Mouse (Mus musculus) midbrain, embryonic 10.5 days (tissue): ENCODE measurements around the gene Gm10271. TPM values are rescaled to one million over a fixed set of nuclear protein-coding genes. Genes with fewer than 3 reads are reported as not detected.

Source experiments
- DNase-seq: peaks from one replicate; pipeline ENCODE4 v3.0.0-alpha.2; 2017; ENCODE audit warnings: low spot score
- H3K27ac ChIP-seq: fragments of 300-500 bp; sonication (generic); replicated peaks from 2 replicates; pipeline ENCODE4 v1.5.1; 2016; ENCODE audit warnings: mild to moderate bottlenecking
- H3K27me3 ChIP-seq: fragments of 300-500 bp; sonication (generic); 2 replicates; pipeline ENCODE4 v1.6.1; 2016; ENCODE audit warnings: low read depth, mild to moderate bottlenecking; ENCODE audit not compliant: poor library complexity, severe bottlenecking
- H3K36me3 ChIP-seq: fragments of 300-500 bp; sonication (generic); 2 replicates; pipeline ENCODE4 v1.6.1; 2016; ENCODE audit warnings: mild to moderate bottlenecking, moderate library complexity
- H3K4me1 ChIP-seq: fragments of 300-500 bp; sonication (generic); 2 replicates; pipeline ENCODE4 v1.6.1; 2016
- H3K4me3 ChIP-seq: fragments of 300-500 bp; sonication (generic); 2 replicates; pipeline ENCODE4 v1.5.1; 2016; ENCODE audit warnings: mild to moderate bottlenecking, moderate library complexity
- H3K9me3 ChIP-seq: fragments of 300-500 bp; sonication (generic); replicated peaks from 2 replicates; pipeline ENCODE4 v1.6.1; 2016; ENCODE audit warnings: mild to moderate bottlenecking
- WGBS: fragments of 180-500 bp; shearing (Covaris S2); methylation state at CpG from one replicate; pipeline ENCODE4 v1.1.7; 2016; 5-methylcytosine and 5-hydroxymethylcytosine counted together
- polyA plus RNA-seq: library from polyadenylated mRNA; unstranded; fragments of >200 nt; fragmentation: Nextera tagmentation; extraction: Ambion mirVana; gene quantifications from 2 replicates; pipeline ENCODE4 v1.2.1, GENCODE M21; 2016

The Gm10271 gene
- polyA plus RNA-seq, 1 experiment from 2014 or later: not detected

- H3K4me3 ChIP-seq: no peak overlapping the region
- no peak for DNase-seq
- no peaks in the 10 kb centered on the region for H3K9me3 ChIP-seq
- WGBS: 95% methylated on average over 15 of the region's 15 CpGs
- H3K27ac ChIP-seq: no peak overlapping the region
- peaks cover 87% of the 10 kb centered on the region for H3K36me3 ChIP-seq
- no peaks in the 10 kb centered on the region for H3K4me1 ChIP-seq
- H3K27me3 ChIP-seq: no peaks in the 10 kb centered on the region
Measured at GRCm38 (mm10) chr10:116921416-116921815, 51.0 kb downstream of the Gm10271 start.

GRCm38 (mm10) chr10:116920641-116921040, 51.8 kb downstream of the Gm10271 start:
- Histone ChIP-seq H3K4me3 (no peak overlapping the region), H3K9me3 (no peaks in the 10 kb centered on the region), H3K27ac (no peak overlapping the region), H3K4me1 (no peaks in the 10 kb centered on the region), H3K36me3 (peaks cover 86% of the 10 kb centered on the region), H3K27me3 (no peaks in the 10 kb centered on the region)
- 94% methylated on average over 8 of the region's 8 CpGs for WGBS
- DNase-seq: no peak

- Histone ChIP-seq H3K4me3 (no peak overlapping the region), H3K36me3 (peaks cover 85% of the 10 kb centered on the region), H3K9me3 (no peaks in the 10 kb centered on the region), H3K27ac (no peak overlapping the region), H3K4me1 (no peaks in the 10 kb centered on the region), H3K27me3 (no peaks in the 10 kb centered on the region)
- WGBS: 91% methylated on average over 25 of the region's 25 CpGs
- DNase-seq: no peak
Measured at GRCm38 (mm10) chr10:116919368-116920317, 52.8 kb downstream of the Gm10271 start.

- no peak overlapping the region for H3K4me3 ChIP-seq
- H3K36me3 ChIP-seq: peaks cover 89% of the 10 kb centered on the region
- no peaks in the 10 kb centered on the region for H3K4me1 ChIP-seq
- no peak for DNase-seq
- H3K9me3 ChIP-seq: no peaks in the 10 kb centered on the region
- no peaks in the 10 kb centered on the region for H3K27me3 ChIP-seq
- no peak overlapping the region for H3K27ac ChIP-seq
- WGBS: 84% methylated on average over 8 of the region's 8 CpGs
Measured at GRCm38 (mm10) chr10:116916581-116916980, 55.8 kb downstream of the Gm10271 start.

GRCm38 (mm10) chr10:116915286-116915685, 57.1 kb downstream of the Gm10271 start:
- no peak for DNase-seq
- Histone ChIP-seq H3K27me3 (no peaks in the 10 kb centered on the region), H3K9me3 (no peaks in the 10 kb centered on the region), H3K36me3 (peaks cover 94% of the 10 kb centered on the region), H3K4me3 (no peak overlapping the region), H3K4me1 (no peaks in the 10 kb centered on the region), H3K27ac (no peak overlapping the region)
- WGBS: 95% methylated on average over 8 of the region's 8 CpGs

GRCm38 (mm10) chr10:116914586-116914985, 57.8 kb downstream of the Gm10271 start:
- H3K9me3 ChIP-seq: no peaks in the 10 kb centered on the region
- H3K27ac ChIP-seq: no peak overlapping the region
- no peak for DNase-seq
- H3K4me3 ChIP-seq: no peak overlapping the region
- H3K36me3 ChIP-seq: peaks cover 95% of the 10 kb centered on the region
- WGBS: 95% methylated on average over 9 of the region's 9 CpGs
- H3K4me1 ChIP-seq: no peaks in the 10 kb centered on the region
- no peaks in the 10 kb centered on the region for H3K27me3 ChIP-seq

- peaks cover 96% of the 10 kb centered on the region for H3K36me3 ChIP-seq
- no peaks in the 10 kb centered on the region for H3K27me3 ChIP-seq
- H3K4me1 ChIP-seq: no peaks in the 10 kb centered on the region
- no peak for DNase-seq
- H3K4me3 ChIP-seq: no peak overlapping the region
- no peak overlapping the region for H3K27ac ChIP-seq
- H3K9me3 ChIP-seq: no peaks in the 10 kb centered on the region
- WGBS: 94% methylated on average over 17 of the region's 17 CpGs
Measured at GRCm38 (mm10) chr10:116913647-116914273, 58.6 kb downstream of the Gm10271 start.

- Histone ChIP-seq H3K27me3 (no peaks in the 10 kb centered on the region), H3K4me1 (no peaks in the 10 kb centered on the region), H3K9me3 (no peaks in the 10 kb centered on the region), H3K27ac (no peak overlapping the region), H3K36me3 (peaks cover 97% of the 10 kb centered on the region), H3K4me3 (no peak overlapping the region)
- 92% methylated on average over 9 of the region's 9 CpGs for WGBS
- no peak for DNase-seq
Measured at GRCm38 (mm10) chr10:116912850-116913249, 59.6 kb downstream of the Gm10271 start.

GRCm38 (mm10) chr10:116908901-116909642, 63.3 kb downstream of the Gm10271 start:
- H3K36me3 ChIP-seq: peaks cover 99% of the 10 kb centered on the region
- no peak overlapping the region for H3K27ac ChIP-seq
- no peak overlapping the region for H3K4me3 ChIP-seq
- H3K9me3 ChIP-seq: no peaks in the 10 kb centered on the region
- H3K27me3 ChIP-seq: no peaks in the 10 kb centered on the region
- 87% methylated on average over 15 of the region's 15 CpGs for WGBS
- H3K4me1 ChIP-seq: no peaks in the 10 kb centered on the region
- no peak for DNase-seq

Other genes starting within 250 kb of the Gm10271 start
- 0.06 and 0.07 TPM in 2 replicates for gene Myrfl, start 75.7 kb downstream of the Gm10271 start, polyA plus RNA-seq
- gene Rab3ip, start 21.8 kb downstream of the Gm10271 start, polyA plus RNA-seq: 43.2 and 47.3 TPM in 2 replicates
- gene Best3, start 13.7 kb upstream of the Gm10271 start, polyA plus RNA-seq: 0.12 TPM in 2 replicates
- gene Lrrc10, start 72.7 kb upstream of the Gm10271 start, polyA plus RNA-seq: 0.11 TPM in 1 of 2 replicates, not detected in the other
- gene Cct2, start 91.2 kb upstream of the Gm10271 start, polyA plus RNA-seq: 290 and 327 TPM in 2 replicates
- 16.0 and 21.1 TPM in 2 replicates for gene Frs2, start 175.9 kb upstream of the Gm10271 start, polyA plus RNA-seq